Mouse (Mus musculus) kidney, postnatal 10 days (tissue): Measurements from ENCODE around the gene Gm19684.

ENCODE experiments used
- DNase-seq: peaks from one replicate; pipeline ENCODE4 v3.0.0; 2021; ENCODE audit warnings: mixed read lengths

The Gm19684 gene

DNA sequence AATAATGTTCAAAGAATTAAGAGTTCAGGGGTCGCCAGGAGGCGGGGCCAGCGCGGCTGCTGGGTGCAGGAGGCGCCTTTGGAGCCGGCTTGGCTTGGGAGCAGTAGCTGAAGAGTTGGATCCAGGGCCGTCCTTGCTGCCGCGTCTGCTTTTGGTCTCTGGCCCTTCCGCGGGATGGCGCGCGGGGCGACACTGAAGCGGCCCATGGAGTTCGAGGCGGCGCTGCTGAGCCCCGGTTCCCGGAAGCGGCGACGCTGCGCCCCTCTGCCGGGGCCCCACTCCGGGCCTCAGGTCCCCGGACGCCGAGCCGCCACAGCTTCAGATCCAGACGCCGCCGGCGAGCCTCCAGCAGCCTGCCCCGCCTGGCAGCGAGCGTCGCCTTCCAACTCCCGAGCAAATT, 57.5 kb downstream of the Gm19684 start:
- peak; percentile 23 for DNase-seq
